ENCODE assay signal across 21 mouse cellular contexts in the genomic region with DNA sequence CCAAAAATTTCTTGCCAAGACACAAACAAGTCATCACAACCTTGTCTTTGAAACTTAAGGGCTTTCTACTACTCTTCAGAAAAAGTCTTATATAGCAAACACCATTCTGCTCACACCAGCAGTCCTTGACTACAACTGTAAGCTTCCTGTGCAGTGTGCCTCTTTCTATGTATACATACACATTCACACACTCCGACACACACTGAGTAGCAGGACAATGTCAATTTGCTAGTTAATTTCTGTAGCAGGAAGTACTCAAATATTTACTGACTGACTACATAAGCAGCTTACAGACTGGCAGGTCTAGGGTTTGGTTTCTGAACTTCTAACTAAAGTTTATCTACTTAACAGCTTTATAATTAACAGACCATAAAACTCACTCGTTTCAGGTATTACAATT. TPM values are rescaled to one million over a fixed set of nuclear protein-coding genes. Genes with fewer than 3 reads are reported as not detected.
"Had no signal": no experiment of that assay in that cellular context is flagged by ENCODE, and none has a peak within 500 bp of the region (broad histone marks: within the 10 kb centered on the region; RNA-seq: fewer than 3 reads in every experiment).

No protein-coding gene starts in this region.

- H3K4me2 ChIP-seq: limb, embryonic 12.5 days; limb, embryonic 15.5 days; liver, embryonic 11.5 days; liver, embryonic 15.5 days; lung, embryonic 14.5 days; midbrain, embryonic 11.5 days had no signal

- DNase-seq: kidney, adult 11 months; kidney, postnatal 4 days; left cerebral cortex, postnatal 4 days; lung, embryonic 14.5 days; lung, postnatal 10 days; lung, postnatal 36 days; midbrain, embryonic 14.5 days; thymus, adult 2 months; thymus, postnatal 14 days; thymus, postnatal 4 days had no signal

- H3K9me3 ChIP-seq: limb, embryonic 12.5 days; limb, embryonic 15.5 days; liver, embryonic 15.5 days had no signal

- H3K27ac ChIP-seq: kidney, postnatal 0 days; limb, embryonic 12.5 days; limb, embryonic 15.5 days; liver, embryonic 15.5 days had no signal

- H3K4me3 ChIP-seq: limb, embryonic 12.5 days; limb, embryonic 15.5 days; liver, embryonic 15.5 days had no signal

- H3K27me3 ChIP-seq: limb, embryonic 12.5 days; limb, embryonic 15.5 days; liver, embryonic 15.5 days had no signal

- H3K9ac ChIP-seq: limb, embryonic 12.5 days; limb, embryonic 15.5 days; liver, embryonic 15.5 days; lung, embryonic 14.5 days had no signal

- H3K4me1 ChIP-seq: limb, embryonic 12.5 days; limb, embryonic 15.5 days; liver, embryonic 15.5 days had no signal

RNA-seq across cellular contexts. Expression of a gene that starts 47.8 kb away (rescaled TPM):
- polyA plus RNA-seq: kidney, embryonic 14.5 days; limb, embryonic 12.5 days; limb, embryonic 15.5 days; liver, embryonic 11.5 days; liver, embryonic 15.5 days; lung, embryonic 14.5 days; midbrain, embryonic 11.5 days; midbrain, postnatal 0 days; neural tube, embryonic 11.5 days; neural tube, embryonic 14.5 days; spleen, adult 2 months; thymus, adult 2 months had no signal
